Mouse (Mus musculus) kidney, embryonic 16.5 days (tissue): ENCODE data around the gene Zfp667. TPM values are rescaled to one million over a fixed set of nuclear protein-coding genes. Genes with fewer than 3 reads are reported as not detected.
"Not testable (repeated sequence)": the region's sequence is repeated elsewhere in the genome, so short reads cannot be mapped to it uniquely, and the experiment has no call there.

Experiments used
- ATAC-seq: fragments of 200-750 bp; cut with Nextera tagmentation; 2 replicates; pipeline ENCODE4 v1.8.0; 2017; ENCODE audit warnings: moderate TSS enrichment; ENCODE audit not compliant: low FRiP score, low TSS enrichment
- H3K27ac ChIP-seq: fragments of 300-500 bp; sonication (generic); 2 replicates; pipeline ENCODE4 v1.5.1; 2014; ENCODE audit warnings: low read length
- H3K27me3 ChIP-seq: fragments of 300-500 bp; sonication (generic); 2 replicates; pipeline ENCODE4 v1.6.1; 2014; ENCODE audit warnings: low read length, control low read depth, mixed read lengths; ENCODE audit not compliant: insufficient read depth
- H3K36me3 ChIP-seq: fragments of 300-500 bp; sonication (generic); 2 replicates; pipeline ENCODE4 v1.6.1; 2014; ENCODE audit warnings: low read length, control low read depth, mixed read lengths; ENCODE audit not compliant: insufficient read depth
- H3K4me1 ChIP-seq: fragments of 300-500 bp; sonication (generic); 2 replicates; pipeline ENCODE4 v1.6.1; 2014; ENCODE audit warnings: low read length, control low read depth, mixed read lengths; ENCODE audit not compliant: insufficient read depth
- H3K4me2 ChIP-seq: fragments of 300-500 bp; sonication (generic); replicated peaks from 2 replicates; pipeline ENCODE4 v1.6.1; 2014; ENCODE audit warnings: low read depth, low read length
- H3K4me3 ChIP-seq: fragments of 300-500 bp; sonication (generic); 2 replicates; pipeline ENCODE4 v1.5.1; 2014; ENCODE audit warnings: mild to moderate bottlenecking, low read length
- H3K9ac ChIP-seq: fragments of 300-500 bp; sonication (generic); replicated peaks from 2 replicates; pipeline ENCODE4 v1.6.1; 2014; ENCODE audit warnings: low read length
- H3K9me3 ChIP-seq: fragments of 300-500 bp; sonication (generic); 2 replicates; pipeline ENCODE4 v1.6.1; 2016; ENCODE audit warnings: low read length, control low read depth
- WGBS: fragments of 180-500 bp; shearing (Covaris S2); extraction: QIAGEN DNeasy Blood & Tissue Kit; methylation state at CpG from one replicate; pipeline ENCODE4 v1.1.7; 2014; 5-methylcytosine and 5-hydroxymethylcytosine counted together
- polyA plus RNA-seq: library from polyadenylated mRNA; unstranded; fragments of >200 nt; fragmentation: Nextera tagmentation; extraction: Ambion mirVana; gene quantifications from 2 replicates; pipeline ENCODE4 v1.2.1, GENCODE M21; 2015

The Zfp667 gene
- polyA plus RNA-seq = 4.9 and 6.8 TPM in 2 replicates

DNA sequence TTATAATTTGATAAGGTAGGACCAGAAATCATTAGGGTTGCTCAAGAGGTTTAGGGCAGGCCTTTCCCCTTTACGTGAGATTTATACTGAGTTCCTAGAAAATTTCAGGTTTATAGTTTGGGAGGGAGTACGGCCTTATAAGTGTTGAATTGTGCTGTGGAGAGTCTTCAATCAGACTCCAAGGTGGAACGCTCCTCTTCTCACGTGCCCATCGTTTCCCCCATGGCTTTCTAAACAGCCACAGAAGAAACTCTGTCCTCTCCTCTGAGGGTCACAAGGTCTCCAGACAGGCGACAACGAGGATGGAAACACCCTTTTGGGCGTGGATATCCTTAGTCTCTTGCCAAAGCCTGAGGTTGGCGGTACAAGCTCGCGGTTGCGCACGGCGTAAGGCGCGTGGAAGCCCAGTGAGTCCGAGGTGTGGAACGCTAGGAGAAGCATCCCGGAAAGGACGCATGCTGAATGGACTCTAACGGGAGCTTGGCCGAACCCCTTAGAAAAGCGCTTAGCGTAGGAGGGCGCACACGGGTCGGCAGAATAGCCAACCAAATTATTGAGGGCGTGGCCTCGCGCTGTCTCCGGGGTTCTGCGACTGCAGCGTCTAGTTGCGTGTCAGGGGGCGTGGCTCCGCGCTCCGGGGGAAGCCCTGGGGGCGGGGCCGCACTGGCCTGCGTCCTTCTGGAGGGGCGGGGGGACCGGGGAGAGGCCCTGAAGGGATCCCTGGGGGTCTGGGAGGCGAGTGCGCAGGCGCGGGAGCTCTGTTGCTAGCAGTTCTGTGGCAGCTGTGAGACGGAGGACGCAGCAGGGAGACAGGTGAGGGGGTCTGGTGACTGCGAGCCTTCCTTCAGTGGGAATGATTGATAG, at the start of gene Zfp667:
Gene Zfp667 (plus strand): TSS at position 738 of the 864 bp plus-strand sequence.
- peak within 1 kb of the TSS; percentile 71 for H3K4me2 ChIP-seq
- ATAC-seq = peak; percentile 87
- H3K27me3 ChIP-seq = no peaks in the 10 kb centered on the region
- H3K27ac ChIP-seq = peak within 1 kb of the TSS; percentile 67
- peak within 1 kb of the TSS; percentile 53 for H3K4me3 ChIP-seq
- no peaks in the 10 kb centered on the region for H3K36me3 ChIP-seq
- H3K9ac ChIP-seq = peak within 1 kb of the TSS; percentile 61
- no peaks in the 10 kb centered on the region for H3K9me3 ChIP-seq
- peaks cover 15% of the 10 kb centered on the region for H3K4me1 ChIP-seq
- 3% methylated on average over 49 of the region's 50 CpGs for WGBS

DNA sequence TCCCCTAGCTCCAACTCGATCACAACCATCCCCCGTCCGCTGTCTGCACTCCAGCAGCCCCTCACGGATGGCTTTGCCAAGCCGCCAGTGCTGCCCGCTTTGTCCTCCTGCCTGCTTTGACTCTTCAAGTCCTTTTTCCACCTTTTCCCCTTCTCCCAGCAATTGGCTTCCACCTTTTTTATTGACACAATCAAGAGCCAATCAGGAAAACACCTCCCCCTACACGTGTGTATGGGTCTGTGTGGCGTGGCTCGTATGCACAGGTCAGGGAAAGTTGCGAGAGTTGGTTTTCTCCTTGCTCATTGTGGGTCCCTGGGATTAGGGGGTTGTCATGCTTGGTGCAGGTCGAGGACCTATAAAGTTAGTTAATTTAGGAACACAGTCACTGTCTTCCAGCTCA, 46.6 kb upstream of the Zfp667 start:
- Histone ChIP-seq H3K4me2 (no peak overlapping the region), H3K9ac (no peak overlapping the region), H3K4me1 (no peaks in the 10 kb centered on the region), H3K4me3 (no peak overlapping the region), H3K36me3 (no peaks in the 10 kb centered on the region), H3K9me3 (no peaks in the 10 kb centered on the region), H3K27ac (no peak overlapping the region), H3K27me3 (no peaks in the 10 kb centered on the region)
- ATAC-seq = no peak
- 56% methylated on average over 11 of the region's 11 CpGs for WGBS

DNA sequence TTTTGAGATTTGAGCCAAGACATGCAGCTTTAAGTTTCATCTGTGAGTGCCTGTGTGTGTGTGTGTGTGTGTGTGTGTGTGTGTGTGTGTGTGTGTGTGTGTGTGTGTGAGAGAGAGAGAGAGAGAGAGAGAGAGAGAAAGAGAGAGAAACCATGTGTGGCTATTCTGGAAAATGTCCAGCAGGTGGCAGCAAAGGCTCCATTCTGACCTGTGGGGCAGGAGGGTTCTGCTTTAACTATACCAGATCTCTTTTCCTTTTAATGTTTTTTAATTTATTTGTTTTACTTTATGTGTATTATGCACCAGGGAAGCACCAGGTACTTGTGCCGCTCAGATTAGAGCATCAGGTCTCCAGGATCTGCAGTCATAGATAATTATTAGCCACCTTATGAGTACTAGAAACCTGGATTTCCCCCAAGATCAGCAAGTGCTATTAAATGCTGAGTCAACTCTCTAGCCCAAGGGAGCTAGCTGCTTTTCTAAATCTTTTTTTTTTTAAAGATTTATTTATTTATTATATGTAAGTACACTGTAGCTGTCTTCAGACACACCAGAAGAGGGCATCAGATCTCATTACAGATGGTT, 45.4 kb upstream of the Zfp667 start:
- ATAC-seq = 0 out of 2 replicates have a peak, but pooled peaks have one; percentile 39
- WGBS = 21% methylated on average over 1 of the region's 1 CpGs
- H3K4me2 ChIP-seq, H3K9me3 ChIP-seq, H3K4me3 ChIP-seq, H3K4me1 ChIP-seq, H3K27me3 ChIP-seq, H3K9ac ChIP-seq, H3K36me3 ChIP-seq, H3K27ac ChIP-seq: not testable (repeated sequence)

DNA sequence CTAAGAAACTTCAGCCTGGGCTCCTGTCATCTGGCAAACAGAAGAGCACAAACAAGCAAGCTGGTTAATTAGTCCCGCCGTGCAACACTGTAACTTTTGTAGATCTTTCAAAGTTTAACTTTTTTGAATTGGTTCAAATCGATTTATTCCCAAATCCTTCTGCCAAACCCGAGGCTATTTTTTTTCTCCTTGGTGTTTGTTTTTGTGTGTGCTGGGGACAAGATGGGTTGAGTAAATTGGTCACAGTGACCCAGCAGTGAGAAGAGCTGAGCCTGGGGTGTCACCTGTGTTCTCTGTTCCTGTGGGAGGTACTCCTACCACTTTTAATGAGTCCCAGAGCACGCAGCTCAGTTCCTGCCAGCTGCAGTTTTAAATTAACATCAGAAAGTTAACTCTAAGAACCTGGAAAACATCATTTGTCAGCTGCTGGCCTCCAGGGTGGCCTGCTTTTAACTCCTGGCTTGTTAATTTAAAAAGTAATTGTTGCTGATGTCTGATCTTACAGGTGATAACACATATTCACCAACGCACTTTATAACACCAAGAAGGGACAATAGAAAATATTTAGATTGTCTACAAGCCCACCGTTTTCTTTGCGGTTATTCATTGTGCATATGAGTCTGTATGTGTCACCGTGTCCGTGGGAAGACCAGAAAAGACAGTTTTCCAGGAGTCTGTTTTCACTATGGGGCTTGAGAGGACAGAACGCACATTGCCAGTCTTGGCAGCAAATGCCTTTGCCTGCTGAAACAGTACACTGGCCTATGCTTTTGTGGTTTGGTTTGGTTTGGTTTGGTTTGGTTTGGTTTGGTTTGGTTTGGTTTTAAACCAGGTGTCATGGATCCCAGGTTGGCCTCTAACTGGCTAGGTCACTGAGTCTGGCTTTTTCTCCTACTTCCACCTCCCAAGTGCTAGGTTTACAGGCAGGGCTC, 41.8 kb upstream of the Zfp667 start:
- Histone ChIP-seq H3K27ac (no peak overlapping the region), H3K4me2 (no peak overlapping the region), H3K9ac (no peak overlapping the region), H3K4me1 (no peaks in the 10 kb centered on the region), H3K4me3 (no peak overlapping the region), H3K9me3 (no peaks in the 10 kb centered on the region), H3K27me3 (no peaks in the 10 kb centered on the region), H3K36me3 (no peaks in the 10 kb centered on the region)
- WGBS = 43% methylated on average over 11 of the region's 11 CpGs
- ATAC-seq = no peak

DNA sequence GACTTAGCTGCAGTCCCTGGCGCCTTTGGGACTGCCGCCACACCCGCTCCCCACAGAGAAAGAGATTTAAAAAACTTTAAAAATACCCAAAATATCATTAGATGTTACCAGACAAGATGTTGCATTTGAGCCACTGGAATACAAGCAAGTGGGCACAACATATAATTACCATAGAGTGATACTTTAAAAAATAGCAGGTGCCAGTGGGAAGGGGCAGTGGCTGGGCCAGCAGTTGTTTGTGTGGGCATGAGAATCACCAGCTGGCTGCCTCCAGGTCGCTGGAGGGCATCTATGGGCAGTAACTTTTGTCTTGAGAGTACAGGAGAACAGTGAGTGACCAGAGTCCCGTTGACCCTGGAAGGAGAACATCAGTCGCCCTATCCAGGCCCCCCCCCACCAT, 34.0 kb upstream of the Zfp667 start, which contains the start of gene Epp13:
Gene Epp13 (plus strand): TSS at position 301 of the 400 bp plus-strand sequence.
- Histone ChIP-seq H3K9me3 (peaks cover 4% of the 10 kb centered on the region; the same call in 1 of the 2 replicates), H3K4me2 (no peak within 1 kb of the TSS), H3K27me3 (no peaks in the 10 kb centered on the region), H3K36me3 (no peaks in the 10 kb centered on the region), H3K4me1 (no peaks in the 10 kb centered on the region), H3K27ac (no peak within 1 kb of the TSS), H3K4me3 (no peak within 1 kb of the TSS), H3K9ac (no peak within 1 kb of the TSS)
- 79% methylated on average over 6 of the region's 6 CpGs for WGBS
- no peak for ATAC-seq

DNA sequence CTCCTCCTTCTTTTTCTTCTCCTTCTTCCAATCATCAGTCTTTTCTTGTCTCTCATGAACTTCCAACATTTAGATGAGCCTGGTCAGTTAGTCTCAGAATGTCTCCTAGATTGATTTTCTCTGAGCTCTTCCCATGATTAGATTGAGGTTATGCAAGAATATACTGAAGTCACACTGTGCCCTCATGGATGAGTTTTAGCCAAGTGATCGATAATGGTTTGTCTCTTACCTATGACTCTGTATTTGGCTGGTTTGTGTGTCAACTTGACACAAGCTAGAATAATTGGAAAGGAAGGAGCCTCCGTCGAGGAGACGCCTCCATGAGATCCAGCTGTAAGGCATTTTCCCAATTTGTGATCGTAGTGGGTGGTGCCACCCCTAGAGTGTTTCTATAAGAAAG, 31.9 kb upstream of the Zfp667 start:
- H3K4me3 ChIP-seq = no peak overlapping the region
- no peak overlapping the region for H3K9ac ChIP-seq
- WGBS = 95% methylated on average over 5 of the region's 5 CpGs
- peaks cover 4% of the 10 kb centered on the region; the same call in 1 of the 2 replicates for H3K9me3 ChIP-seq
- no peaks in the 10 kb centered on the region for H3K27me3 ChIP-seq
- no peaks in the 10 kb centered on the region for H3K36me3 ChIP-seq
- H3K4me2 ChIP-seq = no peak overlapping the region
- H3K27ac ChIP-seq = no peak overlapping the region
- no peak for ATAC-seq
- no peaks in the 10 kb centered on the region for H3K4me1 ChIP-seq

DNA sequence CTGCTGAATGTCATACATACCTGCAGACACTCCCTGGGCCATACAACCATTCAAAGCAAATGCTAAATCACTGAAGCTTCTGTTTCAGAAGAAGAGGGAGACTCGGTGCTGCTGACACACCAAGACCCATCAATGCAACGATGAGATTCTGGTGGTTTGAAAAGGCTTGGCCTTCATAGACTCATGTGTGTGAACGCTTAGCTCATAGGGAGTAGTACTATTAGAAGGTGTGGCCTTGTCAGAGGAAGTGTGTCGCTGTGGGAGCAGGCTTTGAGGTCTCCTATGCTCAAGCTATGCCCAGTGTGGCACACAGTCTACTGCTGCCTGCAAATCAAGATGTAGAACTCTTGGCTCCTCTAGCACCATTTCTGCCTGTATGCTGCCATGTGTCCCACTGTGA, 29.0 kb upstream of the Zfp667 start:
- H3K9me3 ChIP-seq = peaks cover 4% of the 10 kb centered on the region; the same call in 1 of the 2 replicates
- H3K4me2 ChIP-seq = no peak overlapping the region
- no peak overlapping the region for H3K9ac ChIP-seq
- no peak overlapping the region for H3K27ac ChIP-seq
- WGBS = 80% methylated on average over 4 of the region's 4 CpGs
- no peak for ATAC-seq
- no peaks in the 10 kb centered on the region for H3K4me1 ChIP-seq
- no peak overlapping the region for H3K4me3 ChIP-seq
- no peaks in the 10 kb centered on the region for H3K27me3 ChIP-seq
- no peaks in the 10 kb centered on the region for H3K36me3 ChIP-seq

DNA sequence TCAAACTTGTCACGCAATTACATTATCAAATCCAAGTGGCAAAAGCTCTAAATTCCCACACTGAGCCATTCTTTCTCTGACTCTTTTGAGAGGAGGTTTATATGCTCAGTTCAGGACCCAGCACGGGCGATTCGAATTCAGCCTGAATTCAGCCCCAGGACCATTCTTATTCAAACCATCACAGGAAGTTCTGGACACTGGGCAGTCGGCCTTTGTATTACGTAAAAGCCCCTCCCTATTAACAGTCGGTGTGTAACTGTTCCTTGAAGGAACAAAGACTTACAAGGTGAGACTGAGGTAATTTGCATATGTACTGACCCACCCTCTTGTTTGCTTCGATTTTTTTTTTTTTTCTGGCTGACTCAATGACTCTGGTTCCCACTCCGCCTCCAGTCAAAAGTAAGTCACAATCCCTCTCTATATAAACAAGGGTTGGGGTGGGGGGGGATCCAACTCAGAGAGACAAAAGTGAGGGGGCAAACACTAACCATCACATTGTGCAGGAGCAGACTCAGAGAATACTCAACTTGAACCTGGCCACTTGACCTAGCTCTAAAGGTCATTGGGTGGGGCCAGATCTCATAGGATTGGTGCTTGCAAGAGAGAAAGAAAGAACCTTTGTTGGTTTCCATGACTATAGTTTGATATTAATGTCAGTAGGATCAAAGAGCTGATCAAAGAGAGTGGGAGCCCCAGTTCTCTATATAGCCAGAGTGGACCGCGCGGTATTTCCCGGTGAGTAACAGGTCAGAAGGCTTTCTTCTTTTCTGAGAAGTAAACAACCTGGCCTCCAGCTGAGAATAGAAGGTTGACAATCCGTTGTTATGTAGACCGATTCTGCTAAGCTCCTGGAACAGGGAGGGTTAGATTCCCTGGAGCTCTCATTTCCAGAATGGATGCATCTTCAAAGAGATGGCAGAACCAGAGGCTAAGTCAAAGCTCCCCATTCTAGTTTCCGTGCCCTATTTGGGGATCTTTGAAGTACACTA, 27.9 kb upstream of the Zfp667 start:
- H3K4me2 ChIP-seq = no peak overlapping the region
- no peaks in the 10 kb centered on the region for H3K27me3 ChIP-seq
- WGBS = 36% methylated on average over 16 of the region's 16 CpGs
- no peak overlapping the region for H3K27ac ChIP-seq
- H3K9ac ChIP-seq = no peak overlapping the region
- ATAC-seq = no peak
- H3K36me3 ChIP-seq = no peaks in the 10 kb centered on the region
- H3K4me3 ChIP-seq = no peak overlapping the region
- no peaks in the 10 kb centered on the region for H3K4me1 ChIP-seq
- no peaks in the 10 kb centered on the region for H3K9me3 ChIP-seq

DNA sequence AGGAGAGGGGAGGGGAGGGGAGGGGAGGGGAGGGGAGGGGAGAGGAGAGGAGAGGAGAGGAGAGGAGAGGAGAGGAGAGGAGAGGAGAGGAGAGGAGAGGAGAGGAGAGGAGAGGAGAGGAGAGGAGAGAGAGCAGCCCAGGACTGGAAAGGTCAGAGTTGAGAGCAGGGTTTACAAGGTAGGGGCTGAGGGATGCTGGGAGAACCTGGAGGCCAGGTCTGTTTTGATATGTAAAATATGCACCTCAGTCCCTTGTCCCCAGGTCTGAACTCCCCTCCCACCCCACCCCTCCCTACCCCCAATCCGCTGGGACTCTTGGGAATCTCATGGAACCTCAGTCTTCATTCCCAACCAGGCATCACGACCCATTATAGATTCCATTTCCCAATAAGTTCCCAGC, 26.4 kb upstream of the Zfp667 start:
- ATAC-seq, H3K9me3 ChIP-seq, H3K4me3 ChIP-seq, H3K4me1 ChIP-seq, H3K4me2 ChIP-seq, H3K27ac ChIP-seq, H3K27me3 ChIP-seq, H3K36me3 ChIP-seq, H3K9ac ChIP-seq: not testable (repeated sequence)
- 67% methylated on average over 2 of the region's 2 CpGs for WGBS
